Mouse (Mus musculus) cerebellum, postnatal 10 days (tissue): ENCODE measurements around the gene Ggnbp2.
A peak's percentile ranks its signal among the peaks of the same experiment; 100 is the strongest.

Source experiments
- DNase-seq, 2 experiments: peaks; one replicate each; pipeline ENCODE4 v3.0.0; 2021; ENCODE audit warnings: mixed read lengths in 2 of 2

Gene Ggnbp2

GRCm38 (mm10) chr11:84822487-84822886 lies 48.1 kb downstream of the Ggnbp2 start:
- no peak for DNase-seq

- no peak for DNase-seq
These were observed 49.4 kb downstream of the Ggnbp2 start for GRCm38 (mm10) chr11:84821131-84821770.

- peak; percentile 97 to 98 for DNase-seq
These were observed 51.5 kb downstream of the Ggnbp2 start, which contains the start of gene Mrm1 for GRCm38 (mm10) chr11:84818961-84819692. Mrm1 (minus strand) TSS chr11:84819515.

GRCm38 (mm10) chr11:84818085-84818960 lies 52.3 kb downstream of the Ggnbp2 start:
- DNase-seq: peak; percentile 78 to 81

- DNase-seq: peak; percentile 54 to 60
These were observed 53.3 kb downstream of the Ggnbp2 start for GRCm38 (mm10) chr11:84817362-84817761.

GRCm38 (mm10) chr11:84813724-84814510 lies 56.7 kb downstream of the Ggnbp2 start:
- DNase-seq: peak; percentile 91 to 94

- DNase-seq: peak in 1 of 2 experiments; percentile 52
These were observed 66.2 kb downstream of the Ggnbp2 start for GRCm38 (mm10) chr11:84804373-84804772.

- peak; percentile 90 to 93 for DNase-seq
These were observed 72.8 kb downstream of the Ggnbp2 start for GRCm38 (mm10) chr11:84797627-84798353.

- DNase-seq: peak; percentile 42 to 53
These were observed 73.6 kb downstream of the Ggnbp2 start for GRCm38 (mm10) chr11:84797026-84797425.

GRCm38 (mm10) chr11:84794496-84795113 lies 76.0 kb downstream of the Ggnbp2 start:
- peak; percentile 95 to 96 for DNase-seq

GRCm38 (mm10) chr11:84793545-84793944 lies 77.1 kb downstream of the Ggnbp2 start:
- DNase-seq: no peak

- no peak for DNase-seq
These were observed 80.2 kb downstream of the Ggnbp2 start for GRCm38 (mm10) chr11:84790383-84790782.
